Mouse (Mus musculus): Measurements from ENCODE around the gene Tfpt. TPM values are rescaled to one million over a fixed set of nuclear protein-coding genes. Genes with fewer than 3 reads are reported as not detected.

Tfpt gene
- polyA plus RNA-seq, 1 experiment from 2014 or later: 30.7 TPM

- Histone ChIP-seq H3K4me2 (ENCODE audit: low read depth, low read length) (peak overlapping the region; percentile 65), H3K27me3 (ENCODE audit: control insufficient read depth, insufficient read depth, low read length) (no peaks in the 10 kb centered on the region), H3K4me3 (ENCODE audit: low read depth, low read length) (peak overlapping the region; percentile 64), H3K9ac (replicated peaks; ENCODE audit: low read length) (peak overlapping the region; percentile 77), H3K4me1 (ENCODE audit: control insufficient read depth, insufficient read depth, low read length) (no peaks in the 10 kb centered on the region; the same call in 1 of the 2 replicates), H3K27ac (replicated peaks; ENCODE audit: low read depth, low read length) (peak overlapping the region; percentile 63; the same call in 1 of the 2 replicates), H3K9me3 (replicated peaks; ENCODE audit: control insufficient read depth, low read length) (no peaks in the 10 kb centered on the region), H3K36me3 (replicated peaks; ENCODE audit: control insufficient read depth, insufficient read depth, low read depth, low read length) (peaks cover 7% of the 10 kb centered on the region)
- ATAC-seq (replicated peaks; ENCODE audit: insufficient number of reproducible peaks, low FRiP score, low TSS enrichment, low read depth): peak; percentile 25
- WGBS: 33% methylated on average over 15 of the region's 15 CpGs
- peak; percentile 31 for DNase-seq (ENCODE audit: low spot score)
Measured at GRCm38 (mm10) chr7:3664524-3665214, 34.9 kb upstream of the Tfpt start.

DNA sequence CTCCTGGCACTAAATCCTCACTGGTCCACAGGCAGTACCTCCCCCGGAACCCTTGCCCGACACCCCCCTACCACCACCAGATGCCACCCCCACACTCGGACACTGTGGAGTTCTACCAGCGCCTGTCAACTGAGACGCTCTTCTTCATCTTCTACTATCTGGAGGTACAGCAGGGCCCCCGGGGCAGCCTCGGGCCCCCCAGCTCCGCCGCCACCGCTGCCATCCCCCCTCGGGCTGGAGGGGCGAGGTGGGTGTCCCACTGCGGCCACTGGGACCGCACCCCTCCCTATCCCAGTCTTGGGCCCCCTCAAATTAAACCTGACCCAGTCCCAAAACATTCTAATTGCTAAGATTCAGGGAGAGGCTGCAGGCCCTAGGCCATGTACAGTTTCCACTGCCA is 28.8 kb upstream of the Tfpt start:
- WGBS: 97% methylated on average over 13 of the region's 14 CpGs
- Histone ChIP-seq H3K27me3 (ENCODE audit: control insufficient read depth, insufficient read depth, low read length) (no peaks in the 10 kb centered on the region), H3K9me3 (replicated peaks; ENCODE audit: control insufficient read depth, low read length) (no peaks in the 10 kb centered on the region), H3K4me2 (ENCODE audit: low read depth, low read length) (no peak overlapping the region), H3K9ac (replicated peaks; ENCODE audit: low read length) (no peak overlapping the region), H3K27ac (replicated peaks; ENCODE audit: low read depth, low read length) (no peak overlapping the region), H3K36me3 (replicated peaks; ENCODE audit: control insufficient read depth, insufficient read depth, low read depth, low read length) (peaks cover 33% of the 10 kb centered on the region), H3K4me1 (ENCODE audit: control insufficient read depth, insufficient read depth, low read length) (no peaks in the 10 kb centered on the region), H3K4me3 (ENCODE audit: low read depth, low read length) (no peak overlapping the region)
- ATAC-seq (replicated peaks; ENCODE audit: insufficient number of reproducible peaks, low FRiP score, low TSS enrichment, low read depth) (0 out of 2 replicates have a peak, but pooled peaks have one; percentile 14), DNase-seq (ENCODE audit: low spot score) (no peak)

DNA sequence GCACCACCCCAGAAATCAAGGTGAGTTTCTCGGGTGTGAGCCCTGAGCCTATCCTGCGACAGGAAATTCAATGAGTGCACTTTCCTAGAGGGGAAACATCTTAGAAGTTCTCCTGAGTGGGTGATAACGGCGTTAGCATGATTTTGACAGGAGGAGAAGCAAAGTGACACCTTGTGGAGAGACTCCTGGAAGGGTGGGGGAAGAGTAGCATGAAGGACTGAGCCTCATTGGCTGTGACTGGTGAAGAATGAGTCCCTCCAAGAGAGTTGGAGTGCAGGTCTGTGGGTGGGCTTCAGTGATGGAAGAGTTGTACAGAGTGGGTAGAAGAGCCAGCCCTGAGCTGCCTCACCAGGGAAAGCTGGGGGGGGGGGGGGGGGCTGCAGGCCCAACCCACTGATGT is 27.2 kb upstream of the Tfpt start:
- H3K9ac ChIP-seq (replicated peaks; ENCODE audit: low read length): no peak overlapping the region
- no peaks in the 10 kb centered on the region for H3K4me1 ChIP-seq (ENCODE audit: control insufficient read depth, insufficient read depth, low read length)
- WGBS: 89% methylated on average over 4 of the region's 4 CpGs
- ATAC-seq (replicated peaks; ENCODE audit: insufficient number of reproducible peaks, low FRiP score, low TSS enrichment, low read depth) (no peak), DNase-seq (ENCODE audit: low spot score) (no peak)
- H3K4me2 ChIP-seq (ENCODE audit: low read depth, low read length): no peak overlapping the region
- H3K27ac ChIP-seq (replicated peaks; ENCODE audit: low read depth, low read length): no peak overlapping the region
- H3K9me3 ChIP-seq (replicated peaks; ENCODE audit: control insufficient read depth, low read length): no peaks in the 10 kb centered on the region
- H3K27me3 ChIP-seq (ENCODE audit: control insufficient read depth, insufficient read depth, low read length): no peaks in the 10 kb centered on the region
- H3K36me3 ChIP-seq (replicated peaks; ENCODE audit: control insufficient read depth, insufficient read depth, low read depth, low read length): peaks cover 36% of the 10 kb centered on the region
- no peak overlapping the region for H3K4me3 ChIP-seq (ENCODE audit: low read depth, low read length)

DNA sequence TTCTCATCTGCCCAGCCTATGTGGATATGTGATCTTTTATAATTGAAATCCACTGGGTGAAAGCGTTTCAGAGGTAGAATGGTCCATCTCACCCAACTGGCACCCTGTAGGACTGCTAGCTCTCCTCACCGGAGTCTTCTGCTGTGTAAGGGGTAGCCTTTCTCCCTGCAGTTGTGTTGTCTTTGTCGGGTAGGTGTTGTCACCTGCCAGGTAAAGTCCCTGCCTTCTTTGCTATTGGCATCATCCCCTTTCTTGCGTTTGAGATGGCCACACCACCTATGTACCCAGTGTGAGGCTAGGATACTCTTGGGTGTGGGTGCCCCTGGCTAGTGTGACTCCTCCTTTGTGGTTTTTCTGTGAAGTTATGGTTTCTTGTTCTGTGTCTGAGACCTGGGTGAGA is 16.9 kb upstream of the Tfpt start:
- H3K9ac ChIP-seq (replicated peaks; ENCODE audit: low read length): peak overlapping the region; percentile 99
- H3K4me3 ChIP-seq (ENCODE audit: low read depth, low read length): peak overlapping the region; percentile 98
- H3K27ac ChIP-seq (replicated peaks; ENCODE audit: low read depth, low read length): no peak overlapping the region
- H3K4me1 ChIP-seq (ENCODE audit: control insufficient read depth, insufficient read depth, low read length): peaks cover 6% of the 10 kb centered on the region; the same call in 1 of the 2 replicates
- no peaks in the 10 kb centered on the region for H3K27me3 ChIP-seq (ENCODE audit: control insufficient read depth, insufficient read depth, low read length)
- H3K9me3 ChIP-seq (replicated peaks; ENCODE audit: control insufficient read depth, low read length): no peaks in the 10 kb centered on the region
- DNase-seq (ENCODE audit: low spot score) (no peak), ATAC-seq (replicated peaks; ENCODE audit: insufficient number of reproducible peaks, low FRiP score, low TSS enrichment, low read depth) (no peak)
- H3K4me2 ChIP-seq (ENCODE audit: low read depth, low read length): peak overlapping the region; percentile 86
- 65% methylated on average over 4 of the region's 4 CpGs for WGBS
- no peaks in the 10 kb centered on the region; the same call in 1 of the 2 replicates for H3K36me3 ChIP-seq (replicated peaks; ENCODE audit: control insufficient read depth, insufficient read depth, low read depth, low read length)

DNA sequence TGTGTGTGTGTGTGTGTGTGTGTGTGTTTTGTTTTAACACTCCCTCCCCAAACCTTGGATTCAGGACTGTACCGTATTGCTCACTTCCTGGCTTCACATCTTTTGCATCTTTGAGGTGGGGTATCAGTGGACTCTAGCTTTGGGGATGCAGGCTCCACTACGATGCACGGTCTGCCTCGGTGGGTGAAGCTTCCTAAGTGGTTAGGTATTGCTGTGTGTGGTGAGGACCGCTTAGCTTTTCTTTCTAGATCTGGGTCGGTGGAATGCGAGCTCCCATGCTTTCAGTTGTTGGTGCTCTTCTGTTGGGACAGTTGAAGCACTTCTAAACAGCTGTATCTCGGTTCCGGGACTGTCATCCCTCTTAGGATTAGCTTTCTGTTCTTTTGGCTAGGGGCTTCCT is 16.5 kb upstream of the Tfpt start:
- Histone ChIP-seq H3K36me3 (replicated peaks; ENCODE audit: control insufficient read depth, insufficient read depth, low read depth, low read length) (no peaks in the 10 kb centered on the region; the same call in none of the 2 replicates), H3K4me3 (ENCODE audit: low read depth, low read length) (peak overlapping the region; percentile 98), H3K9ac (replicated peaks; ENCODE audit: low read length) (peak overlapping the region; percentile 99), H3K27me3 (ENCODE audit: control insufficient read depth, insufficient read depth, low read length) (no peaks in the 10 kb centered on the region), H3K27ac (replicated peaks; ENCODE audit: low read depth, low read length) (no peak overlapping the region), H3K4me2 (ENCODE audit: low read depth, low read length) (peak overlapping the region; percentile 86), H3K4me1 (ENCODE audit: control insufficient read depth, insufficient read depth, low read length) (peaks cover 6% of the 10 kb centered on the region; the same call in 1 of the 2 replicates), H3K9me3 (replicated peaks; ENCODE audit: control insufficient read depth, low read length) (no peaks in the 10 kb centered on the region)
- DNase-seq (ENCODE audit: low spot score): no peak
- no peak for ATAC-seq (replicated peaks; ENCODE audit: insufficient number of reproducible peaks, low FRiP score, low TSS enrichment, low read depth)
- 18% methylated on average over 9 of the region's 9 CpGs for WGBS

GRCm38 (mm10) chr7:3645488-3646025 is 15.8 kb upstream of the Tfpt start:
- Histone ChIP-seq H3K36me3 (replicated peaks; ENCODE audit: control insufficient read depth, insufficient read depth, low read depth, low read length) (no peaks in the 10 kb centered on the region; the same call in none of the 2 replicates), H3K9ac (replicated peaks; ENCODE audit: low read length) (peak overlapping the region; percentile 99), H3K27ac (replicated peaks; ENCODE audit: low read depth, low read length) (peak overlapping the region; percentile 98), H3K4me3 (ENCODE audit: low read depth, low read length) (peak overlapping the region; percentile 98), H3K27me3 (ENCODE audit: control insufficient read depth, insufficient read depth, low read length) (no peaks in the 10 kb centered on the region), H3K9me3 (replicated peaks; ENCODE audit: control insufficient read depth, low read length) (no peaks in the 10 kb centered on the region), H3K4me1 (ENCODE audit: control insufficient read depth, insufficient read depth, low read length) (peaks cover 6% of the 10 kb centered on the region; the same call in 1 of the 2 replicates), H3K4me2 (ENCODE audit: low read depth, low read length) (peak overlapping the region; percentile 86)
- DNase-seq (ENCODE audit: low spot score) (peak; percentile 25), ATAC-seq (replicated peaks; ENCODE audit: insufficient number of reproducible peaks, low FRiP score, low TSS enrichment, low read depth) (no peak; the same call in 1 of the 2 replicates)
- 0% methylated on average over 51 of the region's 58 CpGs for WGBS

- Histone ChIP-seq H3K27ac (replicated peaks; ENCODE audit: low read depth, low read length) (peak within 1 kb of the TSS; percentile 98), H3K4me2 (ENCODE audit: low read depth, low read length) (peak within 1 kb of the TSS; percentile 86), H3K4me3 (ENCODE audit: low read depth, low read length) (peak within 1 kb of the TSS; percentile 98), H3K36me3 (replicated peaks; ENCODE audit: control insufficient read depth, insufficient read depth, low read depth, low read length) (no peaks in the 10 kb centered on the region; the same call in none of the 2 replicates), H3K4me1 (ENCODE audit: control insufficient read depth, insufficient read depth, low read length) (peaks cover 6% of the 10 kb centered on the region; the same call in 1 of the 2 replicates), H3K9me3 (replicated peaks; ENCODE audit: control insufficient read depth, low read length) (no peaks in the 10 kb centered on the region), H3K9ac (replicated peaks; ENCODE audit: low read length) (peak within 1 kb of the TSS; percentile 99), H3K27me3 (ENCODE audit: control insufficient read depth, insufficient read depth, low read length) (no peaks in the 10 kb centered on the region)
- peak; percentile 99 for ATAC-seq (replicated peaks; ENCODE audit: insufficient number of reproducible peaks, low FRiP score, low TSS enrichment, low read depth)
- DNase-seq (ENCODE audit: low spot score): peak; percentile 98
- under 1% methylated on average over 54 of the region's 58 CpGs for WGBS
Measured at GRCm38 (mm10) chr7:3644672-3645487, 15.2 kb upstream of the Tfpt start, which contains the start of gene Cnot3. TSS of gene Cnot3 (plus strand) at chr7:3645268.
